Mouse (Mus musculus): ENCODE measurements around the gene Olfr1368. TPM values are rescaled to one million over a fixed set of nuclear protein-coding genes. Genes with fewer than 3 reads are reported as not detected.
A peak's percentile ranks its signal among the peaks of the same experiment; 100 is the strongest.

Gene Olfr1368
- polyA plus RNA-seq, 1 experiment from 2014 or later: not detected

DNA sequence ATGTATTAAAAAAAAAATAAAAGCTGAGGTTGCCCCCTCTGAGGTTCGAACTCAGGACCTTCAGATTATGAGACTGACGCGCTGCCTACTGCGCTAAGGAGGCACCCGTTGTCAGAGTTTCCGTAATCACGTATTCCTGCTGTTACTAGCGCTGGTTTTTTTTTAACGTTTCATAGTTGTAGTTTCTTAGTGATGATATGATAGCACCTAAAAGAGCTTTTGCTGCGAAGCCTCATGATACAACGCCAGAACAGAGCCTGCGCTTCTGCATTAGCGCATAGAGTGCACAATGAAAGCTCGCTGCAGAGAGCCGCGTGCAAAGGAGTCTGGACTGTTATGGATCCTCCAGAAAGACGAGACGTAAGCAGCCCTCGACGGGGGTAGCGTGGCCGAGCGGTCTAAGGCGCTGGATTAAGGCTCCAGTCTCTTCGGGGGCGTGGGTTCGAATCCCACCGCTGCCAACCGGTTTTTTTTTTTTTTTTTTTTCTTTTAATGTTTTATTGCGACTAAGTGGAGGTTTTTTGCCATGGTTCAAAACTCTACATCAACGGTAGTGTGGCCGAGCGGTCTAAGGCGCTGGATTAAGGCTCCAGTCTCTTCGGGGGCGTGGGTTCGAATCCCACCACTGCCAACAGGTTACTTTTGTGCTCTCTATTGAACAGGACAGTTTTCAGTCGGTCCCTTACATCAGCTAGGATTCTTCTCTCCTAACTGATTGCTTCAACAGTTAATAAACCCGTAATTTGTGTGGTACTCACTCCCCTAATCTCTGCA is 24.2 kb upstream of the Olfr1368 start:
- H3K4me1 ChIP-seq (ENCODE audit: control insufficient read depth, insufficient read depth, low read length): peaks cover 7% of the 10 kb centered on the region; the same call in 1 of the 2 replicates
- no peaks in the 10 kb centered on the region for H3K36me3 ChIP-seq (ENCODE audit: control insufficient read depth, insufficient read depth, low read length)
- under 1% methylated on average over 39 of the region's 39 CpGs for WGBS
- ATAC-seq (ENCODE audit: low read depth): peak; percentile 82
- H3K27me3 ChIP-seq (ENCODE audit: control insufficient read depth, insufficient read depth, low read length): no peaks in the 10 kb centered on the region
- H3K9ac ChIP-seq (replicated peaks; ENCODE audit: low read depth, low read length): no peak overlapping the region; the same call in 1 of the 2 replicates
- peak overlapping the region; percentile 95 for H3K4me2 ChIP-seq (ENCODE audit: low read depth, low read length)
- H3K27ac ChIP-seq (ENCODE audit: low read depth, low read length): no peak overlapping the region
- no peaks in the 10 kb centered on the region for H3K9me3 ChIP-seq (ENCODE audit: control insufficient read depth, low read length)
- peak overlapping the region; percentile 54 for H3K4me3 ChIP-seq (ENCODE audit: low read depth, low read length)

GRCm38 (mm10) chr13:21169121-21169656 is 23.5 kb upstream of the Olfr1368 start:
- WGBS: 3% methylated on average over 14 of the region's 14 CpGs
- Histone ChIP-seq H3K36me3 (ENCODE audit: control insufficient read depth, insufficient read depth, low read length) (no peaks in the 10 kb centered on the region), H3K9me3 (ENCODE audit: control insufficient read depth, low read length) (no peaks in the 10 kb centered on the region), H3K27me3 (ENCODE audit: control insufficient read depth, insufficient read depth, low read length) (no peaks in the 10 kb centered on the region), H3K4me3 (ENCODE audit: low read depth, low read length) (peak overlapping the region; percentile 54), H3K4me2 (ENCODE audit: low read depth, low read length) (peak overlapping the region; percentile 95), H3K9ac (replicated peaks; ENCODE audit: low read depth, low read length) (no peak overlapping the region), H3K27ac (ENCODE audit: low read depth, low read length) (no peak overlapping the region), H3K4me1 (ENCODE audit: control insufficient read depth, insufficient read depth, low read length) (peaks cover 7% of the 10 kb centered on the region; the same call in 1 of the 2 replicates)
- ATAC-seq (ENCODE audit: low read depth): no peak

- H3K27ac ChIP-seq (ENCODE audit: low read depth, low read length): no peak overlapping the region
- H3K4me1 ChIP-seq (ENCODE audit: control insufficient read depth, insufficient read depth, low read length): peaks cover 7% of the 10 kb centered on the region; the same call in 1 of the 2 replicates
- under 1% methylated on average over 16 of the region's 16 CpGs for WGBS
- H3K27me3 ChIP-seq (ENCODE audit: control insufficient read depth, insufficient read depth, low read length): no peaks in the 10 kb centered on the region
- peak overlapping the region; percentile 54 for H3K4me3 ChIP-seq (ENCODE audit: low read depth, low read length)
- H3K9ac ChIP-seq (replicated peaks; ENCODE audit: low read depth, low read length): peak overlapping the region; percentile 25; the same call in 1 of the 2 replicates
- H3K36me3 ChIP-seq (ENCODE audit: control insufficient read depth, insufficient read depth, low read length): no peaks in the 10 kb centered on the region
- H3K4me2 ChIP-seq (ENCODE audit: low read depth, low read length): peak overlapping the region; percentile 95
- no peaks in the 10 kb centered on the region for H3K9me3 ChIP-seq (ENCODE audit: control insufficient read depth, low read length)
- no peak for ATAC-seq (ENCODE audit: low read depth)
Measured at GRCm38 (mm10) chr13:21168371-21169011, 22.8 kb upstream of the Olfr1368 start.

DNA sequence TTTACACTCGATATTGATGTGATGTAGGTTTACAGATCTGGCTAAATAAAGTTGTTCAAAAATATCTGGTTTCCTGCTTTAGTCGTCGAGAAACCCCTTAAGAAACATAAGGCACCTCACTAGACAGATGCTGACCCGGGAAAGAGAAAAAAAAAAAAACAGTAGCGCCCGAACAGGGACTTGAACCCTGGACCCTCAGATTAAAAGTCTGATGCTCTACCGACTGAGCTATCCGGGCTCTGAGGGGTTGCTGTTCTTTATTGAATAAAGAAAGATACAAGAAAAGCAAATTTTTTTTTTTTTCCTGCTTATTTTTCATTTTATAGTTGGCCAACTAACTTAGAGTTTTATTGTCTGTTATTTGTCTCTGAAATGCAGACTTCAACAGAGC is 22.2 kb upstream of the Olfr1368 start:
- WGBS: under 1% methylated on average over 8 of the region's 8 CpGs
- Histone ChIP-seq H3K9ac (replicated peaks; ENCODE audit: low read depth, low read length) (peak overlapping the region; percentile 25; the same call in 1 of the 2 replicates), H3K27me3 (ENCODE audit: control insufficient read depth, insufficient read depth, low read length) (no peaks in the 10 kb centered on the region), H3K27ac (ENCODE audit: low read depth, low read length) (no peak overlapping the region), H3K4me2 (ENCODE audit: low read depth, low read length) (peak overlapping the region; percentile 95), H3K36me3 (ENCODE audit: control insufficient read depth, insufficient read depth, low read length) (no peaks in the 10 kb centered on the region), H3K4me3 (ENCODE audit: low read depth, low read length) (peak overlapping the region; percentile 54), H3K4me1 (ENCODE audit: control insufficient read depth, insufficient read depth, low read length) (peaks cover 7% of the 10 kb centered on the region; the same call in 1 of the 2 replicates), H3K9me3 (ENCODE audit: control insufficient read depth, low read length) (no peaks in the 10 kb centered on the region)
- peak; percentile 65 for ATAC-seq (ENCODE audit: low read depth)

DNA sequence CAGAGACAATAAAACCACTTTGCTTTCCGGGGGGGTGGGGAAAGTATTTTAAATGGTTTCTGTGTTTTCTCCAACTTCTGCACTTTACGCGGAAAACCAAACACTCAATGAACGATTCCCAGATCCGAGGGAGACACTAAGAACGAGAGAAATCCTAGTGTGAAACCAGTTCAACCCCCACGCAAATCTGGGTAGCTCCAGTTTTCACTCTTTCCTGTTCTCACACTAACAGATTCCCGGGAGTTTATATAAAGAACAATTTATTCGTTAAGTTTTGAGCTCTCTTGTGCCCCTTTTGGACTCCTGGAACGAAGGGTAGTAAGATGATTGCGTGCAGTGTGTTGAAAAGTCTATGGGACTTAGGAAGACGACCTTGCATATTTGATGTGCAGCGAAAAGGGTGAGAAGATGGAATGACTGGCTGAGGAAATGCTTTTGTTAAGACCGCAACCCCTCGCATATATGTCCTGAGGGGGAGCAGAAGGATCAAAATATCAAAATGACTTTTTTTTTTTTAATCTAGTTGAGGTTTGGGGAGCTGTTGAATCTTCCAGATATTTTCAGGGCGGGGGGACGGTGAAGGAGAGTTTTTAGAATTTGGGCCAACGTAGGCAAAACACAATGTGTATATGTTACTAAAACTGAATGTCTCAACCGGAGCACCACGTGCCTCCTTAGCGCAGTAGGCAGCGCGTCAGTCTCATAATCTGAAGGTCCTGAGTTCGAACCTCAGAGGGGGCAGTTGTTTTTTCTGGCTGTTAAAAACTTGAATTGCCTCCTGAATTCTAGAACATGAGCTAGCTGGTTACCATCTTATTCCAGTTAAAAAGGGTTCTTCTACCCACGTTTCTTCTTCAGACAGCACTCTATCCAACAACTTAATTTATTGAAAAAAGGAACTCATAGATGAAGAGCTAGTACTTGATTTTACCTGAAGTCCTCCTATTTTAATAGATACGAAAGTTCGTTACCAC is 21.6 kb upstream of the Olfr1368 start:
- Histone ChIP-seq H3K4me1 (ENCODE audit: control insufficient read depth, insufficient read depth, low read length) (peaks cover 7% of the 10 kb centered on the region; the same call in 1 of the 2 replicates), H3K9me3 (ENCODE audit: control insufficient read depth, low read length) (no peaks in the 10 kb centered on the region), H3K4me3 (ENCODE audit: low read depth, low read length) (peak overlapping the region; percentile 54), H3K4me2 (ENCODE audit: low read depth, low read length) (peak overlapping the region; percentile 95), H3K36me3 (ENCODE audit: control insufficient read depth, insufficient read depth, low read length) (no peaks in the 10 kb centered on the region), H3K27ac (ENCODE audit: low read depth, low read length) (0 out of 2 replicates have a peak overlapping the region, but pooled peaks have one; percentile 22), H3K9ac (replicated peaks; ENCODE audit: low read depth, low read length) (no peak overlapping the region; the same call in 1 of the 2 replicates), H3K27me3 (ENCODE audit: control insufficient read depth, insufficient read depth, low read length) (no peaks in the 10 kb centered on the region)
- ATAC-seq (ENCODE audit: low read depth): peak; percentile 54
- WGBS: under 1% methylated on average over 27 of the region's 27 CpGs

- Histone ChIP-seq H3K4me1 (ENCODE audit: control insufficient read depth, insufficient read depth, low read length) (0 out of 2 replicates have a peak, but pooled peaks cover 4% of the 10 kb centered on the region), H3K27ac (ENCODE audit: low read depth, low read length) (no peak overlapping the region), H3K9me3 (ENCODE audit: control insufficient read depth, low read length) (no peaks in the 10 kb centered on the region), H3K27me3 (ENCODE audit: control insufficient read depth, insufficient read depth, low read length) (no peaks in the 10 kb centered on the region), H3K4me2 (ENCODE audit: low read depth, low read length) (no peak overlapping the region), H3K36me3 (ENCODE audit: control insufficient read depth, insufficient read depth, low read length) (no peaks in the 10 kb centered on the region), H3K9ac (replicated peaks; ENCODE audit: low read depth, low read length) (no peak overlapping the region), H3K4me3 (ENCODE audit: low read depth, low read length) (no peak overlapping the region)
- WGBS: 51% methylated on average over 5 of the region's 5 CpGs
- no peak for ATAC-seq (ENCODE audit: low read depth)
Measured at GRCm38 (mm10) chr13:21162591-21162990, 16.9 kb upstream of the Olfr1368 start.

DNA sequence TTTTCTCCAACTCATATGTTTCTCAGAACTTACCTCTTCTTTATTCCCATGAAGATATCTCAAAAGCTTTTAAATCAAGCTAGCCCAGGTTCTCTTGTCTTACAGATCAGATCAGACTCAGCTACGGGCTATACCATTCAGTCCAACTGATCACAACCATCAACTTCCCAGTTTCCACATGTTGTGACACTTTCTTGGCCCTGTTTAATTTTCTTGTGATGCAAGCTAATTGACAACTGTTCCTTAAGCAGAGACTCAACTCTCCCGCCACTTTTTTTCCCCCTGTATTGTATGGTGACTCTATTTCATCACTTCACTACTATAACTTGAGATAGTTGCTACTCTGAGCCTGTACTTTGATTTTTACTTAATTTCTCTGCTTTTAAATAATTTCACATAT is 15.9 kb upstream of the Olfr1368 start:
- H3K27me3 ChIP-seq (ENCODE audit: control insufficient read depth, insufficient read depth, low read length): no peaks in the 10 kb centered on the region
- no peak overlapping the region for H3K9ac ChIP-seq (replicated peaks; ENCODE audit: low read depth, low read length)
- peak overlapping the region; percentile 94 for H3K4me2 ChIP-seq (ENCODE audit: low read depth, low read length)

More for the DNA sequence above, 15.9 kb upstream of the Olfr1368 start:
- Histone ChIP-seq H3K4me3 (ENCODE audit: low read depth, low read length) (peak overlapping the region; percentile 65), H3K36me3 (ENCODE audit: control insufficient read depth, insufficient read depth, low read length) (no peaks in the 10 kb centered on the region), H3K27ac (ENCODE audit: low read depth, low read length) (no peak overlapping the region), H3K4me1 (ENCODE audit: control insufficient read depth, insufficient read depth, low read length) (0 out of 2 replicates have a peak, but pooled peaks cover 4% of the 10 kb centered on the region), H3K9me3 (ENCODE audit: control insufficient read depth, low read length) (no peaks in the 10 kb centered on the region)
- ATAC-seq (ENCODE audit: low read depth): peak; percentile 28; the same call in 1 of the 2 replicates
- 31% methylated on average over 2 of the region's 2 CpGs for WGBS
